Mouse (Mus musculus) left cerebral cortex, adult 2 months (tissue): ENCODE results near the gene Msx2. TPM values are rescaled to one million over a fixed set of nuclear protein-coding genes. Genes with fewer than 3 reads are reported as not detected.
A peak's percentile ranks its signal among the peaks of the same experiment; 100 is the strongest.

Experiments used
- DNase-seq, 2 experiments: peaks; one replicate each; pipeline ENCODE4 v3.0.0; 2021 to 2022; ENCODE audit warnings: low spot score in 2 of 2, mixed read lengths in 1 of 2; ENCODE audit errors: extremely low spot score in 1 of 2
- H3K27ac ChIP-seq: fragments of 200-600 bp; 2 replicates; pipeline ENCODE4 v1.8.1; 2022
- H3K4me3 ChIP-seq: fragments of 200-600 bp; 2 replicates; pipeline ENCODE4 v1.8.1; 2022
- CTCF ChIP-seq: fragments of 200-600 bp; IDR thresholded peaks from 2 replicates; pipeline ENCODE4 v1.8.1; 2022; ENCODE audit warnings: antibody characterized with exemption, mild to moderate bottlenecking, moderate library complexity
- intact Hi-C: fragments of 180-260 bp; cut with DNase I; formaldehyde crosslinking; loops from one replicate; pipeline ENCODE4 v1.15.1; 2025
- long read RNA-seq, 2 experiments: library from polyadenylated mRNA; stranded (forward); transcript quantifications; one replicate each; pipeline ENCODE4 v2.0.0; 2021; ENCODE audit warnings: borderline mapping rate in 2 of 2
- total RNA-seq, 2 experiments: library from RNA; stranded (reverse); gene quantifications; 2 replicates each; pipeline ENCODE4 v1.2.3; 2021

The Msx2 gene
- total RNA-seq, result under 1 TPM; 0.23 to 0.50 TPM
- long read RNA-seq, experiment 1, partial matches to known transcripts, result 0 of 1 reads
- long read RNA-seq, experiment 1, other reads (novel, unspliced or antisense), result 0 of 1 reads
- long read RNA-seq, experiment 2, partial matches to known transcripts, result 0 of 2 reads
- long read RNA-seq, experiment 2, other reads (novel, unspliced or antisense), result 0 of 2 reads

DNA sequence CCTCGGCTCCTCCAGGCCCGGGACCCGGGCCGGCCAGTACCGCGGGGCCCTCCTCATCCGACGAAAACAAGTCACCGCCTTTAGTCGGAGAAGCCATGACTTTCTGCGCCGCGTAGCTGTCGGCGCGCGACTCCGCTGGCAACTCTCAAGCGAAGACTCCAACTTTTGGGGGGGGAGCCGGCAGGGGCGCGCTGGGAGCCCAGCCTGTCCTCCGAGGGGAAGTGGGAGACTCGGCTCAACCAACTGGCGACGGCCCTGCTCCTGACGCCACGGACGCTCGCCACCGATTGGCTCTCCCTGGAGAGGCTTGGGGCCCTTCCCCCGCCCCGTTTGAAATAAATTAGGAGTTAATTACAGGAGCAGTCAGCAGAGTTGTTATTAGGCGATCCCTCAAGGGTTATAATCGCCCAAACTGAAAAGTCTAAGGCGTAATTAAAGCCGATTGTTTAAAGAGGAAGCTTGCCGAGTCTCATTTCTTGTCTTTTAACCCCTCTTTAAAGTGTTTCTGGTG is at the start of gene Msx2:
Gene Msx2 (minus strand): TSS at position 461 of the 511 bp plus-strand sequence.
- intact Hi-C loops, result no loop called here
- H3K4me3 ChIP-seq, result peak within 1 kb of the TSS; percentile 29
- DNase-seq, result peak in 1 of 2 experiments; percentile 21
- H3K27ac ChIP-seq, result no peak within 1 kb of the TSS
- no peak for TF ChIP-seq CTCF

- no peak for DNase-seq
- no peak for TF ChIP-seq CTCF
- Histone ChIP-seq H3K27ac (no peak overlapping the region), H3K4me3 (no peak overlapping the region)
- intact Hi-C loops, result no loop called here
These were observed 48.6 kb upstream of the Msx2 start for GRCm38 (mm10) chr13:53521468-53521867.

DNA sequence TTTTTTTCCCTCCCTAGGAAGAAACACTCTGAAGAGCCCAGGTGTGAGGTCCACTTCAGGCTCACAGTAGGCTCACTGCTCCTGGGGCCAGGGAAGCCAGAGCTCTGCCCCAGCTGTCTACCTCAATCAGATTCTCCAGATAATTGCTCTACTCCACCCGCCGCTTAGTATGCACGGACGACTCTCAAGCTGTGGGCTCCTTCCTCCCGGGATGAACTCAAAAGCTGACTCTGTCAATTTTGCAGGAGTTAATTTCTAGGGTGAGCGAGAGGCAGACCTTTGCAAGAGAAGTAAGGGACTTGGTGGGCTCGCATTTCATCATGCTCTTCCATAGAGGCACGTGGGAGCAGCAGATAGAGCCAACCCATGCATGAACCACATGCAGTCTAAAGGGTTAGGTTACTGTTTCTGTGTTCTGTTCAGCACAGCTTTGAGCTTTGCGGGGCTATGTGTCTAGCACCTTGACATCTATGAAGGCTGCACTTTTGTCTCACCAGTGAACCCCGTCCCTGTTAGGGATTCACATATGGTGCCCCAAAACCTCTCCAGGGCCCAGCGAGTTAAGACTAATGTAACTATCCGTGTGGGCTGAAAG is 47.6 kb upstream of the Msx2 start:
- no peak overlapping the region for H3K27ac ChIP-seq
- no peak overlapping the region for H3K4me3 ChIP-seq
- DNase-seq, result no peak
- intact Hi-C loops, result no loop called here
- no peak for TF ChIP-seq CTCF

DNA sequence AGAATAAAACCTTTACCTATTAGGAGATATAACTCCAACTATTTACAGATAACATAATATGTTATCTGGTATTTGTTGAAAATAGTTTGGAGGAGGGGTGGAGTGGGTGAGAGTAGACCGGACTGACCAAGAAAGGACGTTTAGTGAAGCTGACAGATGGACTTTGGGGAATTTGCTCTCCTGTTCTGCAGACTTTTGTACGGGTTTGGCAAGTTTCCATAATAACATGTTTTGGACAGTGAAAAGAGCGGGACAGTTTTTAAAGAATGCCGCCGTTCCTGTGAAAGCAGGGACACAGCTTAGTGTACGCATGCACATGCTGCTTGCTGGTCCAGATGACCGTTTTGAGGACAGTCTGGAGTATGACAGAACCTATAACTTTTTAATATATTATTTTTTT is 46.9 kb upstream of the Msx2 start:
- no peak overlapping the region for H3K27ac ChIP-seq
- H3K4me3 ChIP-seq, result no peak overlapping the region
- TF ChIP-seq CTCF, result no peak

GRCm38 (mm10) chr13:53518306-53518705 is 45.4 kb upstream of the Msx2 start:
- intact Hi-C loops, result no loop called here
- H3K27ac ChIP-seq, result no peak overlapping the region
- no peak for TF ChIP-seq CTCF
- peak; percentile 14 to 21 for DNase-seq
- no peak overlapping the region for H3K4me3 ChIP-seq

More for the DNA sequence above, 46.9 kb upstream of the Msx2 start:
- intact Hi-C loops, result no loop called here
- no peak for DNase-seq

- TF ChIP-seq CTCF, result no peak
- no peak overlapping the region for H3K27ac ChIP-seq
- H3K4me3 ChIP-seq, result no peak overlapping the region
- DNase-seq, result no peak
- intact Hi-C loops, result no loop called here
These were observed 41.7 kb upstream of the Msx2 start for GRCm38 (mm10) chr13:53514574-53514973.

- Histone ChIP-seq H3K4me3 (no peak overlapping the region), H3K27ac (no peak overlapping the region)
- TF ChIP-seq CTCF, result no peak
- intact Hi-C loops, result no loop called here
- no peak for DNase-seq
These were observed 38.5 kb upstream of the Msx2 start for GRCm38 (mm10) chr13:53511366-53511765.

- intact Hi-C loops, result no loop called here
- Histone ChIP-seq H3K4me3 (no peak overlapping the region), H3K27ac (no peak overlapping the region)
- TF ChIP-seq CTCF, result no peak
- no peak for DNase-seq
These were observed 29.5 kb upstream of the Msx2 start for GRCm38 (mm10) chr13:53502406-53502805.

- no peak overlapping the region for H3K27ac ChIP-seq
- DNase-seq, result no peak
- intact Hi-C loops, result no loop called here
- H3K4me3 ChIP-seq, result no peak overlapping the region
- no peak for TF ChIP-seq CTCF
These were observed 28.8 kb upstream of the Msx2 start for GRCm38 (mm10) chr13:53501561-53502253.

- TF ChIP-seq CTCF, result no peak
- no peak overlapping the region for H3K27ac ChIP-seq
- DNase-seq, result no peak
- intact Hi-C loops, result no loop called here
- H3K4me3 ChIP-seq, result no peak overlapping the region
These were observed 28.2 kb upstream of the Msx2 start for GRCm38 (mm10) chr13:53501057-53501456.

DNA sequence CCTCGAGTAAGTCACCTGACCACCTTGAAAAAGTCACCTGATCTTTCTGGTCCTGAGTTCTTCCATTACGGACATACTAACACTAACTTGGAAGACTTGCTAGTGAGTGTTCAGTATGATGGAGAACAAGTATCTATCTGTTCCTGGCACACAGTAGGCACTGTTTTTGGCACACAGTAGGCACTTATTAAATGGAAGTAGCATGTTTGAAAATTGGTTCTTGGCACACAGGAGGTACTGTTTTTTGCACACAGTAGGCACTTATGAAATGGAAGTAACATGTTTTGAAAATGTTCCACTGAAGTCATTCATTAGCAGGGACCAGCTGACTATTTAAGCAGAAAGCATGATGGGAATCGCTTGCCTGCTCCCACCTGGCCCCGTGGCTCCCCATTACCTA is 13.6 kb upstream of the Msx2 start:
- TF ChIP-seq CTCF, result no peak
- DNase-seq, result no peak
- Histone ChIP-seq H3K27ac (no peak overlapping the region), H3K4me3 (no peak overlapping the region)
- intact Hi-C loops, result no loop called here

- no peak for TF ChIP-seq CTCF
- intact Hi-C loops, result no loop called here
- H3K27ac ChIP-seq, result no peak overlapping the region
- DNase-seq, result no peak
- peak overlapping the region; percentile 5; the same call in 1 of the 2 replicates for H3K4me3 ChIP-seq
These were observed 2.9 kb upstream of the Msx2 start for GRCm38 (mm10) chr13:53475701-53476188.
